19 mouse cellular contexts compared by ENCODE assay signal in genomic region chr10:62224231-62224630, GRCm38 (mm10). TPM values are rescaled to one million over a fixed set of nuclear protein-coding genes. Genes with fewer than 3 reads are reported as not detected.
DNase-seq lines count a peak whose midpoint lies in the region; ATAC-seq and TF ChIP-seq lines count a peak whose summit lies in the region.
"Had no signal": no experiment of that assay in that cellular context is flagged by ENCODE, and none has a peak within 500 bp of the region (broad histone marks: within the 10 kb centered on the region; RNA-seq: fewer than 3 reads in every experiment).

No protein-coding gene starts in this region.

- no peak for TF ChIP-seq EP300 in lung, postnatal 0 days (IDR thresholded peaks at IDR 0.05)
- no peak for TF ChIP-seq EP300 in stomach, postnatal 0 days (optimal IDR thresholded peaks at IDR 0.05)

- H3K9ac ChIP-seq in lung, postnatal 0 days (replicated peaks; ENCODE audit: low read depth) = no peak overlapping the region
- no peak overlapping the region for H3K9ac ChIP-seq in intestine, postnatal 0 days (ENCODE audit: low read depth, low read length)
- no peak overlapping the region for H3K9ac ChIP-seq in stomach, postnatal 0 days (ENCODE audit: low read length)
- H3K9ac ChIP-seq: embryonic facial prominence, embryonic 15.5 days; hindbrain, embryonic 15.5 days; midbrain, embryonic 13.5 days had no signal

- no peak for TF ChIP-seq CTCF in lung, postnatal 0 days (IDR thresholded peaks at IDR 0.05)
- no peak for TF ChIP-seq CTCF in intestine, postnatal 0 days (IDR thresholded peaks at IDR 0.05; ENCODE audit: low read depth)
- no peak for TF ChIP-seq CTCF in stomach, postnatal 0 days (IDR thresholded peaks at IDR 0.05; ENCODE audit: low read depth)

- no peaks in the 10 kb centered on the region for H3K36me3 ChIP-seq in lung, postnatal 0 days (ENCODE audit: insufficient read depth, low read length)
- no peaks in the 10 kb centered on the region for H3K36me3 ChIP-seq in intestine, postnatal 0 days (ENCODE audit: control insufficient read depth, insufficient read depth)
- H3K36me3 ChIP-seq in stomach, postnatal 0 days (ENCODE audit: control insufficient read depth, insufficient read depth, low read length) = no peaks in the 10 kb centered on the region
- H3K36me3 ChIP-seq: embryonic facial prominence, embryonic 15.5 days; hindbrain, embryonic 15.5 days; midbrain, embryonic 13.5 days had no signal

- 36% methylated on average over 6 of the region's 6 CpGs for WGBS in lung, postnatal 0 days
- WGBS in intestine, postnatal 0 days = 42% methylated on average over 6 of the region's 6 CpGs
- WGBS in stomach, postnatal 0 days = 39% methylated on average over 6 of the region's 6 CpGs

- H3K27me3 ChIP-seq in lung, postnatal 0 days (replicated peaks; ENCODE audit: insufficient read depth, low read length) = no peaks in the 10 kb centered on the region
- H3K27me3 ChIP-seq in intestine, postnatal 0 days (replicated peaks; ENCODE audit: control insufficient read depth, insufficient read depth, low read length) = no peaks in the 10 kb centered on the region
- H3K27me3 ChIP-seq in stomach, postnatal 0 days (ENCODE audit: control insufficient read depth, insufficient read depth, low read length) = no peaks in the 10 kb centered on the region
- H3K27me3 ChIP-seq: embryonic facial prominence, embryonic 15.5 days; hindbrain, embryonic 15.5 days had no signal

- no peak for ATAC-seq in lung, postnatal 0 days
- ATAC-seq in intestine, postnatal 0 days = no peak
- no peak for ATAC-seq in stomach, postnatal 0 days (ENCODE audit: low FRiP score, low TSS enrichment)
- ATAC-seq: forebrain, embryonic 14.5 days had no signal

- H3K4me1 ChIP-seq in lung, postnatal 0 days (ENCODE audit: insufficient read depth, low read depth, low read length) = peaks cover 11% of the 10 kb centered on the region
- peaks cover 14% of the 10 kb centered on the region for H3K4me1 ChIP-seq in intestine, postnatal 0 days (replicated peaks; ENCODE audit: control insufficient read depth, insufficient read depth, low read length)
- peaks cover 6% of the 10 kb centered on the region; the same call in 1 of the 2 replicates for H3K4me1 ChIP-seq in stomach, postnatal 0 days (replicated peaks; ENCODE audit: control insufficient read depth, insufficient read depth)
- H3K4me1 ChIP-seq: embryonic facial prominence, embryonic 15.5 days; hindbrain, embryonic 15.5 days; midbrain, embryonic 13.5 days had no signal

- intact Hi-C loops in heart, postnatal 14 days (cut with DNase I) = no loop called here

- no peak overlapping the region for H3K4me3 ChIP-seq in lung, postnatal 0 days (ENCODE audit: low read depth, low read length)
- no peak overlapping the region for H3K4me3 ChIP-seq in intestine, postnatal 0 days (ENCODE audit: low read depth, low read length)
- no peak overlapping the region for H3K4me3 ChIP-seq in stomach, postnatal 0 days (ENCODE audit: low read depth, low read length)
- H3K4me3 ChIP-seq: embryonic facial prominence, embryonic 15.5 days; hindbrain, embryonic 15.5 days; left cerebral cortex, adult 2 months; midbrain, embryonic 13.5 days had no signal

- no peak overlapping the region for H3K4me2 ChIP-seq in lung, postnatal 0 days (replicated peaks; ENCODE audit: low read depth, low read length)
- H3K4me2 ChIP-seq in intestine, postnatal 0 days (replicated peaks; ENCODE audit: low read depth) = no peak overlapping the region
- no peak overlapping the region for H3K4me2 ChIP-seq in stomach, postnatal 0 days (replicated peaks; ENCODE audit: low read depth)
- H3K4me2 ChIP-seq: embryonic facial prominence, embryonic 15.5 days; hindbrain, embryonic 15.5 days; midbrain, embryonic 13.5 days had no signal

- DNase-seq in heart, adult 8-10 months (ENCODE audit: low spot score) = peak; percentile 22
- DNase-seq in heart, postnatal 14 days = no peak
- no peak for DNase-seq in lung, postnatal 0 days (ENCODE audit: low spot score)
- no peak for DNase-seq in lung, postnatal 25 days (ENCODE audit: low spot score)
- no peak for DNase-seq in stomach, postnatal 0 days (ENCODE audit: low spot score)
- no peak for DNase-seq in spleen, postnatal 14 days (ENCODE audit: low spot score in 2 of 2)
- no peak for DNase-seq in layer of hippocampus, adult 9-10 months (ENCODE audit: low spot score)
- DNase-seq: cerebellum, postnatal 36 days; right cerebral cortex, postnatal 14 days; thymus, postnatal 14 days had no signal

- H3K9me3 ChIP-seq in lung, postnatal 0 days (ENCODE audit: low read length) = no peaks in the 10 kb centered on the region
- H3K9me3 ChIP-seq in intestine, postnatal 0 days (ENCODE audit: control insufficient read depth) = no peaks in the 10 kb centered on the region
- H3K9me3 ChIP-seq in stomach, postnatal 0 days (ENCODE audit: control insufficient read depth, low read length) = no peaks in the 10 kb centered on the region
- H3K9me3 ChIP-seq: embryonic facial prominence, embryonic 15.5 days; hindbrain, embryonic 15.5 days; midbrain, embryonic 13.5 days had no signal

- peak overlapping the region; percentile 34; the same call in 1 of the 2 replicates for H3K27ac ChIP-seq in lung, postnatal 0 days (ENCODE audit: low read length)
- H3K27ac ChIP-seq in intestine, postnatal 0 days (ENCODE audit: low read depth, low read length) = peak overlapping the region; percentile 97; the same call in 1 of the 2 replicates
- peak overlapping the region; percentile 92 for H3K27ac ChIP-seq in stomach, postnatal 0 days (replicated peaks)
- H3K27ac ChIP-seq: embryonic facial prominence, embryonic 15.5 days; hindbrain, embryonic 15.5 days; left cerebral cortex, adult 2 months; macrophage; midbrain, embryonic 13.5 days had no signal

RNA-seq across cellular contexts. Expression of gene Tspan15, which starts 6.8 kb away (rescaled TPM):
- total RNA-seq in heart, adult 8-10 months (2022) = 1 to 10 TPM; 5.6 to 9.2 (median 7.0) TPM
- 10 to 100 TPM; 10.6 to 11.5 TPM for total RNA-seq in heart, postnatal 14 days (2021)
- 106 and 119 TPM in 2 replicates for polyA plus RNA-seq in lung, postnatal 0 days (2015; fragmentation: Nextera tagmentation; extraction: Ambion mirVana)
- polyA plus RNA-seq in intestine, postnatal 0 days (2015; fragmentation: Nextera tagmentation; extraction: Ambion mirVana) = 96.8 and 100 TPM in 2 replicates
- 97.4 and 112 TPM in 2 replicates for polyA plus RNA-seq in stomach, postnatal 0 days (2015; fragmentation: Nextera tagmentation; extraction: Ambion mirVana)
- polyA plus RNA-seq: macrophage had no signal

RNA-seq across cellular contexts. Expression of gene Tacr2, which starts 28.0 kb away (rescaled TPM):
- not detected for total RNA-seq in heart, adult 8-10 months (2022)
- not detected for total RNA-seq in heart, postnatal 14 days (2021)
- polyA plus RNA-seq in lung, postnatal 0 days (2015; fragmentation: Nextera tagmentation; extraction: Ambion mirVana) = 0.32 and 0.40 TPM in 2 replicates
- 0.31 and 0.90 TPM in 2 replicates for polyA plus RNA-seq in intestine, postnatal 0 days (2015; fragmentation: Nextera tagmentation; extraction: Ambion mirVana)
- 1.3 and 1.6 TPM in 2 replicates for polyA plus RNA-seq in stomach, postnatal 0 days (2015; fragmentation: Nextera tagmentation; extraction: Ambion mirVana)
- polyA plus RNA-seq: embryonic facial prominence, embryonic 15.5 days; forebrain, embryonic 14.5 days; heart, postnatal 0 days; hindbrain, embryonic 15.5 days; limb, embryonic 14.5 days; macrophage; midbrain, embryonic 13.5 days had no signal

Comparison
In these comparisons a context has a peak if more than half of its experiments do, and no peak if none do; other contexts are left out.
1. H3K27ac ChIP-seq: peak in every context shown above with its lines; median percentile 97 in intestine, postnatal 0 days; 92 in stomach, postnatal 0 days; 34 in lung, postnatal 0 days.